Mouse (Mus musculus): ENCODE measurements around the gene Ensa. TPM values are rescaled to one million over a fixed set of nuclear protein-coding genes. Genes with fewer than 3 reads are reported as not detected.

Ensa gene
- polyA plus RNA-seq, 1 experiment from 2014 or later: 61.6 TPM

GRCm38 (mm10) chr3:95658868-95659712 lies 34.3 kb downstream of the Ensa start:
- peak; percentile 64 for ATAC-seq (ENCODE audit: low read depth)
- H3K27me3 ChIP-seq (ENCODE audit: control insufficient read depth, insufficient read depth, low read depth, low read length): no peaks in the 10 kb centered on the region
- H3K27ac ChIP-seq (ENCODE audit: low read length): peak overlapping the region; percentile 99
- H3K4me2 ChIP-seq (ENCODE audit: low read depth, low read length): peak overlapping the region; percentile 95
- 0% methylated on average over 51 of the region's 113 CpGs for WGBS
- no peaks in the 10 kb centered on the region for H3K9me3 ChIP-seq (ENCODE audit: control insufficient read depth, low read length)
- H3K36me3 ChIP-seq (ENCODE audit: control insufficient read depth, insufficient read depth, low read length): peaks cover 24% of the 10 kb centered on the region
- H3K9ac ChIP-seq (ENCODE audit: low read length): peak overlapping the region; percentile 100
- peaks cover 28% of the 10 kb centered on the region for H3K4me1 ChIP-seq (replicated peaks; ENCODE audit: control insufficient read depth, insufficient read depth, low read length)
- peak overlapping the region; percentile 98 for H3K4me3 ChIP-seq (ENCODE audit: low read length)

- Histone ChIP-seq H3K9me3 (ENCODE audit: control insufficient read depth, low read length) (no peaks in the 10 kb centered on the region), H3K9ac (ENCODE audit: low read length) (peak overlapping the region; percentile 100), H3K4me2 (ENCODE audit: low read depth, low read length) (peak overlapping the region; percentile 95), H3K4me1 (replicated peaks; ENCODE audit: control insufficient read depth, insufficient read depth, low read length) (peaks cover 31% of the 10 kb centered on the region), H3K4me3 (ENCODE audit: low read length) (peak overlapping the region; percentile 98), H3K27ac (ENCODE audit: low read length) (peak overlapping the region; percentile 99), H3K27me3 (ENCODE audit: control insufficient read depth, insufficient read depth, low read depth, low read length) (no peaks in the 10 kb centered on the region), H3K36me3 (ENCODE audit: control insufficient read depth, insufficient read depth, low read length) (peaks cover 29% of the 10 kb centered on the region)
- WGBS: under 1% methylated on average over 8 of the region's 8 CpGs
- no peak for ATAC-seq (ENCODE audit: low read depth)
Observed at GRCm38 (mm10) chr3:95659948-95660347, 35.2 kb downstream of the Ensa start.

GRCm38 (mm10) chr3:95660788-95661478 lies 36.1 kb downstream of the Ensa start:
- ATAC-seq (ENCODE audit: low read depth): no peak
- Histone ChIP-seq H3K4me2 (ENCODE audit: low read depth, low read length) (peak overlapping the region; percentile 95), H3K9ac (ENCODE audit: low read length) (peak overlapping the region; percentile 100), H3K4me1 (replicated peaks; ENCODE audit: control insufficient read depth, insufficient read depth, low read length) (peaks cover 37% of the 10 kb centered on the region), H3K36me3 (ENCODE audit: control insufficient read depth, insufficient read depth, low read length) (peaks cover 31% of the 10 kb centered on the region), H3K27ac (ENCODE audit: low read length) (peak overlapping the region; percentile 43), H3K4me3 (ENCODE audit: low read length) (peak overlapping the region; percentile 98), H3K27me3 (ENCODE audit: control insufficient read depth, insufficient read depth, low read depth, low read length) (no peaks in the 10 kb centered on the region), H3K9me3 (ENCODE audit: control insufficient read depth, low read length) (no peaks in the 10 kb centered on the region)
- 9% methylated on average over 2 of the region's 2 CpGs for WGBS

DNA sequence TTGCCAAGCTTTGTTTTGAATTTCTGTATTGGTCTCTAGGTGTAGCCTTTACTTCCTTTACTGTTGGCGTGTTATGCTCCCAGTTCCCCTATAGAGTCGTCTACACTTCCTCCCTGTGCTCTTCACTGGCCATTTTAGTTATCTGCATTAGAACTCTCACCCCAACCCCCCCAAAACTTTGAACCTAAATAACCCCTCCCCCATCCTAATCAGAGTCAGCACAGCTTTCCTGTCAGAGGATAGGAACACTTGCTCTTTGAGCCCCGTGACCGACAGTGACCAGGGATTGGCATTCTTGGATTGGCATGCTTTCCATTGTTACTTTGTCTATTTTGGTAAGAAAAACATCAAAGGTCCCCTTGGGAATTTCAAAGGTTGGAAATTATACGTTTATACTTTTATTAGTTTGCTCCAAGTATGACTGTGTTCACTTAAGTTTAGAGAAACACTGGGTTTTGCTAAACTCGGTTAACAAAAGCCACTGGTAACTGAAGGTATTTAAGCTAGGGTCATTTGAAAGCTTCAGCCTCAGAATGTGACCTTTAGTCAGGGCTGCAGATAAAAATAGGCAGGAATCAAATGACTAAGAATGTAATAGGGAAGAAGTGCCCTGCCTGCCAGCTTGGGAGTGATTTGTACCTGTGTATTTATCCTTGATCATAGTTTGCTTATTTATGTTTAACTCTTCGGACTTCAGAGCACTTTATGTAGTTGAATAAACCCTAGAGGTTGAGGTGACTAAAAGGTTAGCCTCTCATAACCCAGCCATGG lies 37.3 kb downstream of the Ensa start:
- no peak overlapping the region for H3K9ac ChIP-seq (ENCODE audit: low read length)
- peak overlapping the region; percentile 2; the same call in 1 of the 2 replicates for H3K27ac ChIP-seq (ENCODE audit: low read length)
- H3K36me3 ChIP-seq (ENCODE audit: control insufficient read depth, insufficient read depth, low read length): peaks cover 31% of the 10 kb centered on the region
- 19% methylated on average over 7 of the region's 7 CpGs for WGBS
- H3K4me3 ChIP-seq (ENCODE audit: low read length): peak overlapping the region; percentile 13
- peak overlapping the region; percentile 50 for H3K4me2 ChIP-seq (ENCODE audit: low read depth, low read length)
- peaks cover 48% of the 10 kb centered on the region for H3K4me1 ChIP-seq (replicated peaks; ENCODE audit: control insufficient read depth, insufficient read depth, low read length)
- H3K9me3 ChIP-seq (ENCODE audit: control insufficient read depth, low read length): no peaks in the 10 kb centered on the region
- H3K27me3 ChIP-seq (ENCODE audit: control insufficient read depth, insufficient read depth, low read depth, low read length): no peaks in the 10 kb centered on the region
- ATAC-seq (ENCODE audit: low read depth): no peak

- Histone ChIP-seq H3K36me3 (ENCODE audit: control insufficient read depth, insufficient read depth, low read length) (peaks cover 31% of the 10 kb centered on the region), H3K9me3 (ENCODE audit: control insufficient read depth, low read length) (no peaks in the 10 kb centered on the region), H3K9ac (ENCODE audit: low read length) (peak overlapping the region; percentile 25; the same call in 1 of the 2 replicates), H3K4me2 (ENCODE audit: low read depth, low read length) (peak overlapping the region; percentile 50), H3K27ac (ENCODE audit: low read length) (peak overlapping the region; percentile 2; the same call in 1 of the 2 replicates), H3K4me3 (ENCODE audit: low read length) (peak overlapping the region; percentile 9; the same call in 1 of the 2 replicates), H3K27me3 (ENCODE audit: control insufficient read depth, insufficient read depth, low read depth, low read length) (no peaks in the 10 kb centered on the region), H3K4me1 (replicated peaks; ENCODE audit: control insufficient read depth, insufficient read depth, low read length) (peaks cover 56% of the 10 kb centered on the region)
- no peak for ATAC-seq (ENCODE audit: low read depth)
- 72% methylated on average over 7 of the region's 7 CpGs for WGBS
Observed at GRCm38 (mm10) chr3:95662724-95663449, 38.1 kb downstream of the Ensa start.

DNA sequence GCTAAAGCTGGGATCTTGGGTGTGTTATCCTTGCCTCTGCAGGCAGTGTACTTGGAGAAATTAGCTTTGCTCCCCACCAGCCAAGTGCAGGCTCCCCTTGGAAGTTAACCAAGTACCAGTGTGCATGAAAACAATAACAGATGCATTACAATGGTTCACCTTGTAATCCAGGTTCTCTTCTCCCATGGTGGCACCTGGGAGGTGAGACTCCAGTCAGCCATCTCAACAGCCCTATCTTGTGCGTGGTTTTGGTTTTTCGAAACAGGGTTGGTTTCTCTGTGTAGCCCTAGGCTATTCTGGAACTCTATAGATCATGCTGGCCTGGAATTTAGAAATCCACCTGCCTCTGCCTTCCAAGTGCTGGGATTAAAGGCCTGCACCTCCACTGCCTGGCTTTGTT lies 38.7 kb downstream of the Ensa start:
- 79% methylated on average over 2 of the region's 2 CpGs for WGBS
- no peak for ATAC-seq (ENCODE audit: low read depth)
- H3K4me2 ChIP-seq (ENCODE audit: low read depth, low read length): no peak overlapping the region; the same call in 1 of the 2 replicates
- H3K36me3 ChIP-seq (ENCODE audit: control insufficient read depth, insufficient read depth, low read length): peaks cover 31% of the 10 kb centered on the region
- H3K27me3 ChIP-seq (ENCODE audit: control insufficient read depth, insufficient read depth, low read depth, low read length): no peaks in the 10 kb centered on the region
- peaks cover 62% of the 10 kb centered on the region for H3K4me1 ChIP-seq (replicated peaks; ENCODE audit: control insufficient read depth, insufficient read depth, low read length)
- H3K4me3 ChIP-seq (ENCODE audit: low read length): no peak overlapping the region
- no peak overlapping the region for H3K27ac ChIP-seq (ENCODE audit: low read length)
- H3K9ac ChIP-seq (ENCODE audit: low read length): no peak overlapping the region
- no peaks in the 10 kb centered on the region for H3K9me3 ChIP-seq (ENCODE audit: control insufficient read depth, low read length)

DNA sequence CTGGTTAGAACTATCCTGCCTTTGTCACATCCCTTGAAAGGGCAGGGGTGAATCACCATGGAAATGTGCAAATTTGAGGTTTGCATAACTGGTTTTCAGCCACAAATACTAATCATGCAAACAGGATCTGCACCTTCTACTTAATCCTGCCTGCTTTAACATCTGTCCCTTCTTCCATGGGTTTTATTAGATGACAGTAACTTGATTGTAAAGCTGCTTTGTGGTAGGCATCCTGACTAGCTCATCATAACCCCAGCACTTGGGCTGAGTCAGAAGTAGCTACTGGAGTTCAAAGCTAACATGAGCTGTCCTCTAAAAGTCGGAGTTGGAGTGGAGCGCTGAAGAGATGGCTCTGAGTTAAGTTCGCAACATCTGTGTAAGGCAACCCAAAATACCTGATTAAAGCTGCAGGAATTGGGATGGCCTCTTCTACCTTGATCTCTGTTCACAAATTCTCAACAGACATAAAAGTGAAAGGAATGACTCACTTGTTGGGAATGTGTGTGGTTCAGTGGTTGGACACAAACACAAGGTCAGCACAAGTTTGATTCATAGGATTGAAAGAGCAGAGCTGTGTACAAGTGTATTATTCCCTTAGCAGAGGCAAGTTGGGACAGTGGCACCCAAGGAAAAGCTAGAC lies 39.3 kb downstream of the Ensa start:
- 74% methylated on average over 3 of the region's 3 CpGs for WGBS
- H3K36me3 ChIP-seq (ENCODE audit: control insufficient read depth, insufficient read depth, low read length): peaks cover 31% of the 10 kb centered on the region
- no peaks in the 10 kb centered on the region for H3K9me3 ChIP-seq (ENCODE audit: control insufficient read depth, low read length)
- no peak overlapping the region for H3K9ac ChIP-seq (ENCODE audit: low read length)
- H3K4me2 ChIP-seq (ENCODE audit: low read depth, low read length): no peak overlapping the region
- no peaks in the 10 kb centered on the region for H3K27me3 ChIP-seq (ENCODE audit: control insufficient read depth, insufficient read depth, low read depth, low read length)
- no peak for ATAC-seq (ENCODE audit: low read depth)
- no peak overlapping the region for H3K4me3 ChIP-seq (ENCODE audit: low read length)
- H3K27ac ChIP-seq (ENCODE audit: low read length): peak overlapping the region; percentile 40; the same call in 1 of the 2 replicates
- H3K4me1 ChIP-seq (replicated peaks; ENCODE audit: control insufficient read depth, insufficient read depth, low read length): peaks cover 65% of the 10 kb centered on the region

DNA sequence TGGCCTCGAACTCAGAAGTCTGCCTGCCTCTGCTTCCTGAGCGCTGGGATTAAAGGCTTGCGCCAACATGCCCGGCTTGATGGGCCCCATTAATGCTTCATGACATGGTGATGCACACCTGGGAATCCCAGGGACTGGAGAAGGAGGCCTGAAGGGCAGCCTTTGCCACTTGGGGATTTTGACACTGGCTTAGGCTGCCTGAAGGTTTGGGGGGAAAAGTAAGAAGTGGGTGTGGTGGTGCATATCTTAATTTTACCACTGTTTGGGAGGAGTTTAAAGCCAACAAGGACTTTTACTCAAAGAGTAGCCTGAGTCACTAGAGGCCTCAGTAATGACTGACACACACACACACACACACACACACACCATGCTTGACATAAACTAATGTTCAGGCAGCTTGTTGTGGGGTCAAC lies 40.2 kb downstream of the Ensa start:
- peaks cover 35% of the 10 kb centered on the region for H3K36me3 ChIP-seq (ENCODE audit: control insufficient read depth, insufficient read depth, low read length)

More for the DNA sequence above, 40.2 kb downstream of the Ensa start:
- Histone ChIP-seq H3K4me1 (replicated peaks; ENCODE audit: control insufficient read depth, insufficient read depth, low read length) (peaks cover 65% of the 10 kb centered on the region), H3K9ac (ENCODE audit: low read length) (no peak overlapping the region), H3K9me3 (ENCODE audit: control insufficient read depth, low read length) (no peaks in the 10 kb centered on the region), H3K27me3 (ENCODE audit: control insufficient read depth, insufficient read depth, low read depth, low read length) (no peaks in the 10 kb centered on the region), H3K27ac (ENCODE audit: low read length) (peak overlapping the region; percentile 97), H3K4me2 (ENCODE audit: low read depth, low read length) (no peak overlapping the region), H3K4me3 (ENCODE audit: low read length) (no peak overlapping the region)
- 84% methylated on average over 4 of the region's 4 CpGs for WGBS
- no peak for ATAC-seq (ENCODE audit: low read depth)
